Mouse (Mus musculus) intestine, postnatal 0 days (tissue): ENCODE data around the gene Grcc10. TPM values are rescaled to one million over a fixed set of nuclear protein-coding genes. Genes with fewer than 3 reads are reported as not detected.
A peak's percentile ranks its signal among the peaks of the same experiment; 100 is the strongest.

Source experiments
- ATAC-seq: fragments of 200-750 bp; cut with Nextera tagmentation; 2 replicates; pipeline ENCODE4 v1.8.0; 2017; ENCODE audit warnings: mild to moderate bottlenecking, moderate TSS enrichment, moderate library complexity
- H3K27ac ChIP-seq: fragments of 300-500 bp; sonication (generic); 2 replicates; pipeline ENCODE4 v1.5.1; 2014; ENCODE audit warnings: mild to moderate bottlenecking, low read depth, low read length, moderate library complexity
- H3K27me3 ChIP-seq: fragments of 300-500 bp; sonication (generic); replicated peaks from 2 replicates; pipeline ENCODE4 v1.6.1; 2014; ENCODE audit warnings: low read length, mixed read lengths; ENCODE audit not compliant: control insufficient read depth, insufficient read depth
- H3K36me3 ChIP-seq: fragments of 300-500 bp; sonication (generic); 2 replicates; pipeline ENCODE4 v1.6.1; 2014; ENCODE audit warnings: mild to moderate bottlenecking, moderate library complexity; ENCODE audit not compliant: control insufficient read depth, insufficient read depth
- H3K4me1 ChIP-seq: fragments of 300-500 bp; sonication (generic); replicated peaks from 2 replicates; pipeline ENCODE4 v1.6.1; 2014; ENCODE audit warnings: antibody characterized with exemption, low read length, mixed read lengths; ENCODE audit not compliant: control insufficient read depth, insufficient read depth
- H3K4me2 ChIP-seq: fragments of 300-500 bp; sonication (generic); replicated peaks from 2 replicates; pipeline ENCODE4 v1.6.1; 2014; ENCODE audit warnings: low read depth, mild to moderate bottlenecking, moderate library complexity
- H3K4me3 ChIP-seq: fragments of 300-500 bp; sonication (generic); 2 replicates; pipeline ENCODE4 v1.5.1; 2014; ENCODE audit warnings: low read depth, low read length
- H3K9ac ChIP-seq: fragments of 300-500 bp; sonication (generic); 2 replicates; pipeline ENCODE4 v1.6.1; 2014; ENCODE audit warnings: mild to moderate bottlenecking, low read depth, low read length
- H3K9me3 ChIP-seq: fragments of 300-500 bp; sonication (generic); 2 replicates; pipeline ENCODE4 v1.6.1; 2016; ENCODE audit warnings: mixed run types; ENCODE audit not compliant: control insufficient read depth
- CTCF ChIP-seq: sonication (generic); IDR thresholded peaks from 2 replicates; pipeline ENCODE4 v1.5.1; 2016; ENCODE audit warnings: low read depth, mild to moderate bottlenecking, control low read depth, antibody characterized with exemption, moderate library complexity
- WGBS: fragments of 180-500 bp; shearing (Covaris S2); extraction: QIAGEN DNeasy Blood & Tissue Kit; methylation state at CpG from one replicate; pipeline ENCODE4 v1.1.7; 2014; 5-methylcytosine and 5-hydroxymethylcytosine counted together
- polyA plus RNA-seq: library from polyadenylated mRNA; unstranded; fragments of >200 nt; fragmentation: Nextera tagmentation; extraction: Ambion mirVana; gene quantifications from 2 replicates; pipeline ENCODE4 v1.2.1, GENCODE M21; 2015

Gene Grcc10
- polyA plus RNA-seq, 1 experiment from 2014 or later = 238 TPM

GRCm38 (mm10) chr6:124699962-124700610 is 41.1 kb downstream of the Grcc10 start:
- H3K9ac ChIP-seq = no peak overlapping the region
- H3K27me3 ChIP-seq = no peaks in the 10 kb centered on the region
- H3K4me2 ChIP-seq = no peak overlapping the region
- peak; percentile 77 for ATAC-seq
- H3K9me3 ChIP-seq = no peaks in the 10 kb centered on the region
- no peak for TF ChIP-seq CTCF
- peaks cover 62% of the 10 kb centered on the region for H3K36me3 ChIP-seq
- H3K4me3 ChIP-seq = no peak overlapping the region
- 65% methylated on average over 11 of the region's 11 CpGs for WGBS
- H3K4me1 ChIP-seq = no peaks in the 10 kb centered on the region
- peak overlapping the region; percentile 74 for H3K27ac ChIP-seq

- Histone ChIP-seq H3K4me1 (no peaks in the 10 kb centered on the region), H3K4me3 (no peak overlapping the region), H3K36me3 (peaks cover 55% of the 10 kb centered on the region), H3K27me3 (no peaks in the 10 kb centered on the region), H3K4me2 (no peak overlapping the region), H3K27ac (peak overlapping the region; percentile 74), H3K9me3 (no peaks in the 10 kb centered on the region), H3K9ac (no peak overlapping the region)
- WGBS = 91% methylated on average over 4 of the region's 4 CpGs
- ATAC-seq = no peak
- no peak for TF ChIP-seq CTCF
These were observed 41.8 kb downstream of the Grcc10 start for GRCm38 (mm10) chr6:124699366-124699765.

GRCm38 (mm10) chr6:124698751-124699150 is 42.4 kb downstream of the Grcc10 start:
- TF ChIP-seq CTCF = no peak
- peak overlapping the region; percentile 74; the same call in 1 of the 2 replicates for H3K27ac ChIP-seq
- H3K36me3 ChIP-seq = peaks cover 50% of the 10 kb centered on the region
- no peak overlapping the region for H3K9ac ChIP-seq
- no peaks in the 10 kb centered on the region for H3K4me1 ChIP-seq
- H3K27me3 ChIP-seq = no peaks in the 10 kb centered on the region
- H3K4me3 ChIP-seq = no peak overlapping the region
- WGBS = 58% methylated on average over 6 of the region's 6 CpGs
- H3K9me3 ChIP-seq = no peaks in the 10 kb centered on the region
- no peak overlapping the region for H3K4me2 ChIP-seq
- ATAC-seq = no peak

- no peak for TF ChIP-seq CTCF
- WGBS = 86% methylated on average over 7 of the region's 7 CpGs
- Histone ChIP-seq H3K4me2 (no peak overlapping the region), H3K4me1 (no peaks in the 10 kb centered on the region), H3K36me3 (peaks cover 28% of the 10 kb centered on the region), H3K9ac (no peak overlapping the region), H3K9me3 (no peaks in the 10 kb centered on the region), H3K27me3 (no peaks in the 10 kb centered on the region), H3K4me3 (no peak overlapping the region), H3K27ac (0 out of 2 replicates have a peak overlapping the region, but pooled peaks have one; percentile 8)
- no peak for ATAC-seq
These were observed 44.6 kb downstream of the Grcc10 start for GRCm38 (mm10) chr6:124696441-124697150.

GRCm38 (mm10) chr6:124694166-124694955 is 46.8 kb downstream of the Grcc10 start:
- peak; percentile 73 for ATAC-seq
- no peak overlapping the region for H3K9ac ChIP-seq
- no peaks in the 10 kb centered on the region for H3K4me1 ChIP-seq
- no peaks in the 10 kb centered on the region for H3K9me3 ChIP-seq
- TF ChIP-seq CTCF = no peak
- H3K27ac ChIP-seq = peak overlapping the region; percentile 77
- no peaks in the 10 kb centered on the region for H3K27me3 ChIP-seq
- peak overlapping the region; percentile 18 for H3K4me2 ChIP-seq
- peaks cover 11% of the 10 kb centered on the region for H3K36me3 ChIP-seq
- no peak overlapping the region for H3K4me3 ChIP-seq
- 51% methylated on average over 15 of the region's 15 CpGs for WGBS
